Mouse (Mus musculus) adrenal gland, adult 2 months (tissue): Measurements from ENCODE around the gene Tmem41b. TPM values are rescaled to one million over a fixed set of nuclear protein-coding genes. Genes with fewer than 3 reads are reported as not detected.
"Not testable (repeated sequence)": the region's sequence is repeated elsewhere in the genome, so short reads cannot be mapped to it uniquely, and the experiment has no call there.

Experiments used
- DNase-seq: peaks from one replicate; pipeline ENCODE4 v3.0.0; 2021
- long read RNA-seq: library from polyadenylated mRNA; stranded (forward); transcript quantifications from one replicate; pipeline ENCODE4 v2.0.0, GENCODE M21; 2021
- polyA plus RNA-seq: library from polyadenylated mRNA; depleted of rRNA; stranded (reverse); fragments of >200 nt; gene quantifications from 2 replicates; pipeline ENCODE4 v1.2.3, GENCODE M21; 2012; rRNA removed
- total RNA-seq, 2 experiments: library from RNA; stranded (reverse); gene quantifications; 2 replicates each; pipeline ENCODE4 v1.2.3; 2021

Gene Tmem41b
- total RNA-seq (10 to 100 TPM; 50.4 to 51.5 TPM), polyA plus RNA-seq (12.2 and 15.1 TPM in 2 replicates)
- long read RNA-seq, transcript Tmem41b-201 (7 exons, 3,840 nt): major isoform, 19 of 23 reads
- long read RNA-seq, partial matches to known transcripts: 0 of 23 reads
- long read RNA-seq, other reads (novel, unspliced or antisense): 4 of 23 reads

GRCm38 (mm10) chr7:109986775-109987174 lies at the start of gene Tmem41b:
Gene Tmem41b (minus strand): TSS chr7:109986929.
- peak; percentile 33 for DNase-seq

GRCm38 (mm10) chr7:110030342-110030741 lies 43.6 kb upstream of the Tmem41b start:
- no peak for DNase-seq

GRCm38 (mm10) chr7:110028826-110029225 lies 42.1 kb upstream of the Tmem41b start:
- no peak for DNase-seq

- no peak for DNase-seq
Observed at GRCm38 (mm10) chr7:110026594-110026993, 39.9 kb upstream of the Tmem41b start.

GRCm38 (mm10) chr7:110023553-110023952 lies 36.8 kb upstream of the Tmem41b start:
- no peak for DNase-seq

- peak; percentile 78 for DNase-seq
Observed at GRCm38 (mm10) chr7:110018631-110019482, 32.1 kb upstream of the Tmem41b start.

- peak; percentile 96 for DNase-seq
Observed at GRCm38 (mm10) chr7:110018117-110018630, 31.4 kb upstream of the Tmem41b start, which contains the start of gene Ipo7. Gene Ipo7 (plus strand): TSS chr7:110018274.

- DNase-seq: no peak
Observed at GRCm38 (mm10) chr7:110014272-110014671, 27.5 kb upstream of the Tmem41b start.

GRCm38 (mm10) chr7:110011417-110011816 lies 24.7 kb upstream of the Tmem41b start:
- no peak for DNase-seq

GRCm38 (mm10) chr7:110009084-110009483 lies 22.4 kb upstream of the Tmem41b start:
- DNase-seq: peak; percentile 40

GRCm38 (mm10) chr7:110008513-110008912 lies 21.8 kb upstream of the Tmem41b start:
- no peak for DNase-seq

GRCm38 (mm10) chr7:110006471-110007195 lies 19.9 kb upstream of the Tmem41b start:
- DNase-seq: no peak

- DNase-seq: no peak
Observed at GRCm38 (mm10) chr7:110005976-110006375, 19.2 kb upstream of the Tmem41b start.

GRCm38 (mm10) chr7:110002968-110003367 lies 16.2 kb upstream of the Tmem41b start:
- DNase-seq: peak; percentile 91

GRCm38 (mm10) chr7:110002092-110002491 lies 15.4 kb upstream of the Tmem41b start:
- DNase-seq: no peak

GRCm38 (mm10) chr7:109998388-109998787 lies 11.7 kb upstream of the Tmem41b start:
- no peak for DNase-seq

GRCm38 (mm10) chr7:109993157-109993959 lies 6.6 kb upstream of the Tmem41b start:
- peak; percentile 85 for DNase-seq

- no peak for DNase-seq
Observed at GRCm38 (mm10) chr7:109991286-109991685, 4.6 kb upstream of the Tmem41b start.

GRCm38 (mm10) chr7:109986133-109986669 lies 528 bp downstream of the Tmem41b start:
- peak; percentile 100 for DNase-seq

- no peak for DNase-seq
Observed at GRCm38 (mm10) chr7:109985661-109986132, 1.0 kb downstream of the Tmem41b start.

- DNase-seq: not testable (repeated sequence)
Observed at GRCm38 (mm10) chr7:109984608-109985007, 2.1 kb downstream of the Tmem41b start.
